Mouse (Mus musculus): ENCODE measurements around the gene Fibp. TPM values are rescaled to one million over a fixed set of nuclear protein-coding genes. Genes with fewer than 3 reads are reported as not detected.

The Fibp gene
- polyA plus RNA-seq, 1 experiment from 2014 or later = 150 TPM

DNA sequence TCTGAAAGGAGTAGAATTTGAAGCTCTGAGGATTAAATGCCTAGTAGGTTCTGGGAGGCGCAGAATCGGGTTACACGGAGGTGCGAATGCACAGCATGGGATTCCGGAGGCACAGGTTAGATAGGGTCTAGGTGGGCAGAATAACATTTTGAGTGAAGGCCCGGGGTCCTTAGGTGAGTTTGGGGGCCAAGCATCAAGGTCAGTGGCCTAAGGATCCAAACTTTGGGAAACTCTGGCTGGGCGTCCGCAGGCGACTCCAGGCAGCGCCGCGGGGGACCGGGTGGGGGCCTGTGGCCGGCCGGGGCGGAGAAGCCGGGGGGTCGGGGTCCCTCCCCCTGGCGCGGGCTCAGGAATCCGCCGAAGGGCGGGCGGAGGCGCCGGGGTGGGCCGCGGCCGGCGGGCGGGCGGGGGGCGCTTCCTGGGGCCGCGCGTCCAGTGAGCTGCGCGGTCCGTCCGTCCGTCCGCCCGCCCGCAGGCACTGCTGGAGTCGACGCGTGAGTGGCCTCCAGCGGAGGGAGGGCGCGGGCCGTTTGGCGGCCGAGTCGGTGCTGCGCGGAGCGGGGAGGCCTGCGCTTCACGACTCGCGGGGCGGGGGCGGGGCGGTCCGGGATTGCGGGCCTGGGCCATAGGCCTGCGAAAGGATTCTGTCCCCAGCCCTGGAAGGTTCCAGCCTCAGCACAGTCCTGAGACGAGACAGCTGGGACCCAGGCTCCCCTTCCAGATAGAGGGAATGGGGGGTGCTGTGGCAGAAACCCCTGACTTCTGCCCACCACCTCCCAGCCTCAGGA, 14.1 kb downstream of the Fibp start:
- Histone ChIP-seq H3K4me3 (replicated peaks; ENCODE audit: low read depth, low read length) (peak overlapping the region; percentile 58), H3K27me3 (ENCODE audit: insufficient read depth, low read length) (no peaks in the 10 kb centered on the region), H3K4me1 (replicated peaks; ENCODE audit: insufficient read depth, low read length) (peaks cover 12% of the 10 kb centered on the region; the same call in 1 of the 2 replicates), H3K27ac (peak overlapping the region; percentile 85), H3K4me2 (ENCODE audit: low read length) (peak overlapping the region; percentile 90), H3K9ac (ENCODE audit: low read depth, low read length) (peak overlapping the region; percentile 79), H3K9me3 (replicated peaks; ENCODE audit: low read length) (no peaks in the 10 kb centered on the region), H3K36me3 (ENCODE audit: insufficient read depth, low read length) (peaks cover 2% of the 10 kb centered on the region; the same call in 1 of the 2 replicates)
- DNase-seq (ENCODE audit: low spot score) = peak; percentile 58
- TF ChIP-seq CTCF (IDR thresholded peaks at IDR 0.05; ENCODE audit: low read depth) = 0 out of 2 replicates have a peak, but pooled peaks have one; percentile 1
- under 1% methylated on average over 58 of the region's 68 CpGs for WGBS
- ATAC-seq (replicated peaks; ENCODE audit: low FRiP score, low read depth) = peak; percentile 58

DNA sequence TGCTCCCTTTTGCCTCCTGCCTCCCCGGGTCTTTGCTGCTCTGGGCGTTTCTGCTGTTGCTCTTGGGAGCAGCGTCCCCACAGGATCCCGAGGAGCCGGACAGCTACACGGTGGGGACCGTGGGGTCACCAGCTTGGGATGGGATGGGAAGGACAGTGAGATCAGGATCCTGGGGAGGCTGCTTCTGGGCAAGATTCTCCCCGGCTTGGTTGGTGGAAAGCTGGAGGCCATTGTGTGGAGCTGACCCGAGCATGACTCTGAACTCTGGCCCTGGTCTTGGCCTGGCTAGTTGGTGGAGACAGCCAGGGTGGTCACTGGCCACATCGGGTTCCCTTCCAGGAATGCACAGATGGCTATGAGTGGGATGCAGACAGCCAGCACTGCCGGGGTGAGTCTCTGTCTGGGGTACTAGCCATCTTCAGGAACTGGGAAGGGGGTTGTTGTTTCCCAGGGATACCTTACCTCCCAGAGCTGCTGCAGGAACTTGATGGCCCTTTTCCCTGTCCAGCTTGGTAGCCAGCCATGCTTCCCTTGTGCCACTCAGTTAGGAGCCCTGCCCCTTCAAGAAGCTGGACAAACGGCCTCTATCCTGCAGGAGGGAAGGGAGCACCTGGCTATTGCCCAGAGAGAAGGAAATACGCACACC, 14.8 kb downstream of the Fibp start:
- peak; percentile 36; the same call in 1 of the 2 replicates for ATAC-seq (replicated peaks; ENCODE audit: low FRiP score, low read depth)
- 12% methylated on average over 13 of the region's 13 CpGs for WGBS
- TF ChIP-seq CTCF (IDR thresholded peaks at IDR 0.05; ENCODE audit: low read depth) = no peak

DNA sequence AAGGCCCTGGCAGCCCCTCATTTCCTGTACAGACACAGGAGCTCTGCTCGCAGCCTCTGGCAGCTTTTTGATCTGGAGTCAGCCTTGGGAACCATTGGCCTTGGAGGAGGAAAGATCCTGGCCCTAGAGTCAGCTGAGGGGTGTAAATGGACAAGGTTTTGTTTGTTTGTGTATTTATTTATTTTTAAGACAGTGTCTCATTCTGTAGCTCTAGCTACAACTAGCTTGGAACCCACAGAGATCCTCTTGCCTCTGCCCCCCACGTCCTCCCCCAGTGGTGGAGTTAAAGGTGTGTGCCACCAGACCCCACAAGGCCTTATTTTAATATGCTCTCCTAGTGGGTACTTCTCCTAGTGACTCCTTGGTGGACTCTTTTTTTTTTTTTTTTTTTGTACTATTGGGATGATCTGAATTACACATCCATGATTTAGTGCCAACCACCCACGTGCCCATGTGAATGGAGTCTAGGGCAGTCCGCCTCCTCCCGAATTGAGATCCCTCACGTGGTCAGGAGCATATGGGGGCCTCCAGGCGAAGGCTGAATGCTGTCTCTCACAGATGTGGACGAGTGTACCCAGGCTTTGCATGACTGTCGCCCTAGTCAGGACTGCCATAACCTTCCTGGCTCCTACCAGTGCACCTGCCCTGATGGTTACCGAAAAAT, 16.7 kb downstream of the Fibp start:
- Histone ChIP-seq H3K27me3 (ENCODE audit: insufficient read depth, low read length) (no peaks in the 10 kb centered on the region), H3K4me2 (ENCODE audit: low read length) (no peak overlapping the region), H3K27ac (no peak overlapping the region), H3K9ac (ENCODE audit: low read depth, low read length) (no peak overlapping the region), H3K4me1 (replicated peaks; ENCODE audit: insufficient read depth, low read length) (peaks cover 12% of the 10 kb centered on the region; the same call in 1 of the 2 replicates), H3K9me3 (replicated peaks; ENCODE audit: low read length) (no peaks in the 10 kb centered on the region), H3K36me3 (ENCODE audit: insufficient read depth, low read length) (peaks cover 27% of the 10 kb centered on the region), H3K4me3 (replicated peaks; ENCODE audit: low read depth, low read length) (no peak overlapping the region)
- DNase-seq (ENCODE audit: low spot score) (no peak), ATAC-seq (replicated peaks; ENCODE audit: low FRiP score, low read depth) (no peak)
- 77% methylated on average over 10 of the region's 10 CpGs for WGBS
- TF ChIP-seq CTCF (IDR thresholded peaks at IDR 0.05; ENCODE audit: low read depth) = no peak

More for the DNA sequence above, 14.8 kb downstream of the Fibp start:
- Histone ChIP-seq H3K4me3 (replicated peaks; ENCODE audit: low read depth, low read length) (peak overlapping the region; percentile 58), H3K9me3 (replicated peaks; ENCODE audit: low read length) (no peaks in the 10 kb centered on the region), H3K4me2 (ENCODE audit: low read length) (peak overlapping the region; percentile 90), H3K4me1 (replicated peaks; ENCODE audit: insufficient read depth, low read length) (peaks cover 12% of the 10 kb centered on the region; the same call in 1 of the 2 replicates), H3K36me3 (ENCODE audit: insufficient read depth, low read length) (peaks cover 9% of the 10 kb centered on the region), H3K27me3 (ENCODE audit: insufficient read depth, low read length) (no peaks in the 10 kb centered on the region), H3K27ac (peak overlapping the region; percentile 85), H3K9ac (ENCODE audit: low read depth, low read length) (peak overlapping the region; percentile 79)
- peak; percentile 30 for DNase-seq (ENCODE audit: low spot score)

DNA sequence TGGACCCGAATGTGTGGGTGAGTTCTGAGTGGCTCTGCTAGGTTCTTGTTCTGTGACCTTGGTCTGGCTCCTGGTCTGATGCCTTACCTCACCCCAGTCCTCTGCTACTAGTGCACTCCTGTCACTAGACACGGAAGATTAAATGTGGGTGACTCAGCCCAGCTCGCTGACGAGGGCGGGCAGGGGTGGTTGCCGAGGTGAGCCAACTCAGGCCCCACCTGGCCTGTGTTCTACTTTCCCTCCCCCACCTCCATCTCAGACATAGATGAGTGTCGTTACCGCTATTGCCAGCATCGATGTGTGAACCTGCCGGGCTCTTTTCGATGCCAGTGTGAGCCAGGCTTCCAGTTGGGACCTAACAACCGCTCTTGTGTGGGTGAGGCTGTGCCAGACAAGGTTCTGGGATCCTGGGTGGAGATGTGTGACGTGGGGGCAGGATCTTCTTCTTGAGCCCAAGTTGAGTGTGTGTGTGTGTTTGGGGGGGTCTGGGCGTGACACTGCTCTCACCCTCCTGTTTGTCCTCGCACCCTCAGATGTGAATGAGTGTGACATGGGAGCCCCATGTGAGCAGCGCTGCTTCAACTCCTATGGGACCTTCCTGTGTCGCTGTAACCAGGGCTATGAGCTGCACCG, 17.4 kb downstream of the Fibp start:
- H3K27ac ChIP-seq = no peak overlapping the region
- no peak overlapping the region for H3K4me3 ChIP-seq (replicated peaks; ENCODE audit: low read depth, low read length)
- TF ChIP-seq CTCF (IDR thresholded peaks at IDR 0.05; ENCODE audit: low read depth) = no peak
- H3K9me3 ChIP-seq (replicated peaks; ENCODE audit: low read length) = no peaks in the 10 kb centered on the region
- ATAC-seq (replicated peaks; ENCODE audit: low FRiP score, low read depth) (no peak), DNase-seq (ENCODE audit: low spot score) (no peak)
- peaks cover 32% of the 10 kb centered on the region for H3K36me3 ChIP-seq (ENCODE audit: insufficient read depth, low read length)
- 86% methylated on average over 18 of the region's 18 CpGs for WGBS
- H3K4me1 ChIP-seq (replicated peaks; ENCODE audit: insufficient read depth, low read length) = peaks cover 12% of the 10 kb centered on the region; the same call in 1 of the 2 replicates
- no peaks in the 10 kb centered on the region for H3K27me3 ChIP-seq (ENCODE audit: insufficient read depth, low read length)
- no peak overlapping the region for H3K4me2 ChIP-seq (ENCODE audit: low read length)
- no peak overlapping the region for H3K9ac ChIP-seq (ENCODE audit: low read depth, low read length)

DNA sequence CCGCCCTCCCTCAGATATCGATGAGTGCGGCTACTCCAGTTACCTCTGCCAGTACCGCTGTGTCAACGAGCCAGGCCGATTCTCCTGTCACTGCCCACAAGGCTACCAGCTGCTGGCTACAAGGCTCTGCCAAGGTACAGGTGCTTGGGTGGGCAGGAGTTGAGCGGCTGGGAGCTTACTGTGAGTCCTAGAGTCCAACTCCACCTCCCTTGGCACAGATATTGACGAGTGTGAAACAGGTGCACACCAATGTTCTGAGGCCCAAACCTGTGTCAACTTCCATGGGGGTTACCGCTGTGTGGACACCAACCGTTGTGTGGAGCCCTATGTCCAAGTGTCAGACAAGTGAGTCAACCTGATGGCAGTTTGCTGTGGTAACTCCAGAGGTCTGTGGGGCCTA, 19.6 kb downstream of the Fibp start:
- WGBS = 76% methylated on average over 10 of the region's 10 CpGs
- Histone ChIP-seq H3K27ac (no peak overlapping the region), H3K27me3 (ENCODE audit: insufficient read depth, low read length) (no peaks in the 10 kb centered on the region), H3K4me3 (replicated peaks; ENCODE audit: low read depth, low read length) (no peak overlapping the region), H3K36me3 (ENCODE audit: insufficient read depth, low read length) (peaks cover 51% of the 10 kb centered on the region), H3K9me3 (replicated peaks; ENCODE audit: low read length) (no peaks in the 10 kb centered on the region), H3K4me2 (ENCODE audit: low read length) (no peak overlapping the region), H3K9ac (ENCODE audit: low read depth, low read length) (no peak overlapping the region), H3K4me1 (replicated peaks; ENCODE audit: insufficient read depth, low read length) (peaks cover 9% of the 10 kb centered on the region; the same call in 1 of the 2 replicates)
- ATAC-seq (replicated peaks; ENCODE audit: low FRiP score, low read depth) = no peak
- DNase-seq (ENCODE audit: low spot score) = no peak
- TF ChIP-seq CTCF (IDR thresholded peaks at IDR 0.05; ENCODE audit: low read depth) = no peak

DNA sequence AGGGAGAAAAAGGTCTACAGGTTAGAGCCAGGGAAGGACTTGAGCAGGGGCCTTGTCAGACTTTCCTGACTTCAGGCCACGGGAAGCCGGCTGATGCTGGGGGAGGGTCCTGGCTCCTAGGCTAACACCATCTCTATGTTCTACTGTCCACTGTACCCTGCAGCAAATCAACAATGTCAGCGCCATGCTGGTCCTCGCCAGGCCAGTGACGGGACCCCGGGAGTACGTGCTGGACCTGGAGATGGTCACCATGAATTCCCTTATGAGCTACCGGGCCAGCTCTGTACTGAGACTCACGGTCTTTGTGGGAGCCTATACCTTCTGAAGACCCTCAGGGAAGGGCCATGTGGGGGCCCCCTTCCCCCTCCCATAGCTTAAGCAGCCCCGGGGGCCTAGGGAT, 21.0 kb downstream of the Fibp start:
- no peak for TF ChIP-seq CTCF (IDR thresholded peaks at IDR 0.05; ENCODE audit: low read depth)
- Histone ChIP-seq H3K4me1 (replicated peaks; ENCODE audit: insufficient read depth, low read length) (no peaks in the 10 kb centered on the region), H3K4me2 (ENCODE audit: low read length) (no peak overlapping the region), H3K36me3 (ENCODE audit: insufficient read depth, low read length) (peaks cover 58% of the 10 kb centered on the region), H3K4me3 (replicated peaks; ENCODE audit: low read depth, low read length) (no peak overlapping the region), H3K27me3 (ENCODE audit: insufficient read depth, low read length) (no peaks in the 10 kb centered on the region), H3K9me3 (replicated peaks; ENCODE audit: low read length) (no peaks in the 10 kb centered on the region), H3K27ac (no peak overlapping the region), H3K9ac (ENCODE audit: low read depth, low read length) (no peak overlapping the region)
- DNase-seq (ENCODE audit: low spot score) (no peak), ATAC-seq (replicated peaks; ENCODE audit: low FRiP score, low read depth) (no peak)
- 91% methylated on average over 10 of the region's 10 CpGs for WGBS
